Mouse (Mus musculus): Measurements from ENCODE around the gene Unk.
"Not testable (repeated sequence)": the region's sequence is repeated elsewhere in the genome, so short reads cannot be mapped to it uniquely, and the experiment has no call there.

The Unk gene

DNA sequence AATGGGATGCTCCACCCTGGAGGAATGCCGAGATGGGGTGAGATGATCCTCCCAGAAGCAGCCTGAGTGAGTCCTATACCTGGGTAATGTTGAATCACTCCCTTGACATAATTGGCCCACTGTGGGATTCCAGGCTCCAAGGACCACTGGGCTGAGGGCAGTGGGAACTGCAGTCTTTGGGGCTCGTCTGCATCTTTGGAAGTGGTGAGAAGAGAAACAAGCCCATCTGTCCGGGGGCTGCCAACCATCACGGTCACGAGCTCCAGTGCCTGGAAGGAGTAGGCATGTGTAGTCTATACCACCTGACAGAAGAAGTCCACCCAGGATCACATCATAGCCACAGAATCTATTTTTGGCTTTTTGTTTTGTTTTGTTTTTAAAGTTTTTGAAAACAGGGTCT is 19.2 kb upstream of the Unk start:
- peak in 1 of 2 experiments; percentile 42 for DNase-seq

DNA sequence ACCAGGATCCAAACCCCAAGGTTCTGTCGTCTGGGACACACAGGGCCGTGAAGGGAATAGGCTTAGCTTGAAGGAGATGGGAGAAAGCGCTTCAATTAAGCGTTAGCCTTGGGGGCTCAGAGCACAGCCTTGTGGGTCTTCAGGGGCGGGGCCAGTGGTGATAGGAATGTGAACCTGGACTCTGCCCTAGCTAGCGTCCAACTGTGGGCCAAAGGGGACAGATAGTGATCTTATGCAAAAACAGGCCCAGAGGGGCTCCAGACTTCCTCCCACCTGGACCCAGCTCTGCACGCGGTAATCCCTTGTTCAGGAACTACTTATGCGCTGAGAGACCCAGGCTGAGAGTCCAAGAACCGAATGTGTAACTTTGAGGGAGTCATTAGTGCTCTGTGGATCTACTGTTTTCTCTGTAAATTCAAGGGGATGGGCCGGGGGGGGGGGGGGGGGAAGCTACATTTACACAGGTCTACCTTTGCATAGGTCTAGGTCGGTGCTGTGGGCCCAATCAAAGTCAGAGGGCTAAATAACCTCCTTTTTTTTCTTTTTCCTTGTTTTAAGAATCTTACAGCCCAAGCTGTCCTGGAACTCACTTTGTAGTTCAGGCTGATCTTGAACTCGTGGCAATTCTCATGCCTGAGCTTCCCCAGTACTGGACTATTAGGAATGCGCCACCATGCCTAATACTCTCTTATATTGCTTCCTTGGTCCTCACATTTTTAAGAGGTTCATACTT is 18.4 kb upstream of the Unk start:
- peak in 1 of 2 experiments; percentile 20 for DNase-seq

DNA sequence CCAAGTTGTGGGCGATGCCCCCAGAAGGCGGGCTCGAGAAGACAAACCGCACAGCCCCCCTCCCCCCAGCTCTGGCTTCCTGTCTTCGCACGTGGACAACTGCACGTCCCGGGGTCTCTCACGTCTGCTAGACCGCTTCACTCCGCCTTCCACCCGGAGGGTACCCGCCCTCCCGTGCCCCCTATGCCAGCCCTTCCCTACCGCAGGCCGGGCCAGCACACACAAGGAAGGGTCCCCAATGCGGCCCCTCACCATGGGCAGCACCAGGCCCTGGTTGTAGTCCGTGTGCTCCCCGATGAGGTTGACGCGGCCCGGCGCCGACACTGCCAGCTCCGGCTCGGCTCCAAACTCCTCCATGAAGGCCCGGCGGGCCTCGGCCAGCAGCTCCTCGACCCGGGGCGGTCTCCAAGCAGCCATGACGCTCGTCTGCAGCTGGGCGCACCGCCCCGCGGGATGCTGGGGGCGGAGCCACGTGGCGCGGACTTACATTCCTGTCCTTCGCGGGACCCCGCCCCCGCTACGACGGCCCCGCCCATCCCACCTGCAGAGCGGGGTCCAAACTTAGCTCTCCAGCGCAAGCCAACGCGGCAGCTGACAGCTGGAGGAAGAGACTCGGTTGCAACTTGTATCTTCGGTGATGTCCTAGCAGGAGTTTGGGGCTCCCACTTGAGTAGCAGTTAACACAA is 17.7 kb upstream of the Unk start, which contains the start of gene Galk1:
Gene Galk1 (minus strand): TSS at position 458 of the 686 bp plus-strand sequence.
- DNase-seq, result peak; percentile 73 to 76

DNA sequence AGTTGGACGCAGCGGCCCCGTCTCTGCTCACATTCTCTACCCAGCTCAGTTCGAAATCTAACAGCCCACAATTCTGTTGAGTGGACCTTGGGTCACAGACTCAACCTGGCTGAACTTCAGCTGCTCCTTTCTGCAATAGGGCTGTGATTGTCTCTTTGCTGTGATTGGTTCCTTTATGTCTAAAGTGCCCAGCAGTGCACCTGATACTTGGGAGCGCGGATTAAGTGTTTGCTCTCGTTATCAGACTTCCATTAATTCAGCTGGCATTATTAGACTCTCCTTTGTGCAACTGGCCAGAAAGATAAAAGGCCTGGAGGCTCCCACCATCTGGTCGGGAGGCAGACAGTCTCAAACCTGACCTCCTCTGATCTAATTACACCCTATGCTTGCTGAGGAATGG is 15.3 kb upstream of the Unk start:
- DNase-seq, result peak in 1 of 2 experiments; percentile 31

DNA sequence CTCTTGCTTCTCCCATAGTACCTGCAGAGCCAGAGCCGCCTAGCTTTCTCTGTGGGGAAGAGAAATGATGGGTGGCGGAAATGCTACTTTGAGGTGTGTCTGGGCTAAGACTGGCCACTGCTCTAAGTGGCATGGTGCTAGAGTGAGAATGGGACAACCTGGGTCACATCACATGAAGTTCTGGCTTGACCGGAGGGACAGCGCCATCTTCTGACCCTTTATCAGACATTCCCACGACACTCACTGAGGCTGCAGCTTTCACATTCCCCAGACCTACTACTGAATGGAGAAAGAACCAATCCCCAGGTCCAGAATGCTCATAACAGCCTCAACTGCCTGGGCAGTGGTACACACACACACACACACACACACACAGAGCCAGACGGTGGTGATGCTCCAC is 12.0 kb upstream of the Unk start:
- peak; percentile 77 to 81 for DNase-seq

DNA sequence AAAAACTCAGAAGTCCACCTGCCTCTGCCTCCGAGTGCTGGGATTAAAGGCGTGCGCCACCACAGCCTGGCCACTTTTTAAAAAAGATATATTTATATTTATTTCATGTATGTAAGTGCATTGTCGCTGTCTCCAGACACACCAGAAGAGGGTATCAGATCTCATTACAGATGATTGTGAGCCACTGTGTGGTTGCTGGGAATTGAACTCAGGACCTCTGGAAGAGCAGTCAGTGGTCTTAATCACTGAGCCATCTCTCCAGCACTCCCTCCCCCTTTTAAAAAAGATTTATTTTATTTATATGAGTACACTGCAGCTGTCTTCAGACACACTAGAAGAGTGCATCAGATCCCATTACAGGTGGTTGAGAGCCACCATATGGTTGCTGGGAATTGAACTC is 11.3 kb upstream of the Unk start:
- not testable (repeated sequence) for DNase-seq

DNA sequence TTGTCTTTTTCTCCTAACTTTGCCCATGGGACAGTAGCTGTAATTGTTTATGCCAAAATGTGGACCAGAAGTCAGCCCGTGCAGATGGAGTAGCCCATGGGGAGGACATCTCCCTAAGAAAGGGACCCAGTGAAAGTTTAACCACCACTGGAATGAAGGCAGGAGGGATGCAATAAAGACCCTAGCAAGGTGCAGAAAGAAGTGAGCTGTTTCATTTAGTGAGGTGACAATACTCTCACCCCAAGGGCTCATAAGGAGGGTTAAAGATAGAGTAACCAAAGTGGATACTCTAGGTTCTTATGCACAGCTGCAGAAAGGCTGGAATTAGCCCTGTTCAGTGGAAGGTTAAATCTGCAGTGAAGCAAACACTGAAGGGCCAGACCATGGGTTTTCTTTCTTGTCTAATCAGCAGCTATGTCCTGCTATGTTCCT is 10.7 kb upstream of the Unk start:
- no peak for DNase-seq

DNA sequence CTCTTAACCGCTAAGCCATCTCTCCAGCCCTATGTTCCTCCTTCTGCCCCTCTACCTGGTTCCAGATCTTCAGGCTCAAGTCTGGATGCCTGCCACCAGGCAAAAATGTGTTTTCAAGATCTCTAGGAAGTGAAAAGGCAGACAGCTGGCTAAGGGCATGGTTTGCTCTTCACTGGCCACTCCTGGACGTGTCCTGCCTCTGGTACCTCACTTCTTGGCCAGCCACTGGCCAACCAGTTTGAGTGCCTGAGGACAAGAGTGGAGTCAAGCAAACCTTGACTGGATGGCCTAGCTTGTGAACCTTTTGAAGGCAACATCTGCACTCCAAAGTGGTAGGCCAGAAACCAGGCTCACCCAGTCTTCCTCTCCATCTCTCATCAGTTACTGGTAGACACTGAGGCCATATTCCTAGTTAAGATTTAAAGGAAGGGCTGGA is 10.1 kb upstream of the Unk start:
- DNase-seq, result peak; percentile 37 to 73

DNA sequence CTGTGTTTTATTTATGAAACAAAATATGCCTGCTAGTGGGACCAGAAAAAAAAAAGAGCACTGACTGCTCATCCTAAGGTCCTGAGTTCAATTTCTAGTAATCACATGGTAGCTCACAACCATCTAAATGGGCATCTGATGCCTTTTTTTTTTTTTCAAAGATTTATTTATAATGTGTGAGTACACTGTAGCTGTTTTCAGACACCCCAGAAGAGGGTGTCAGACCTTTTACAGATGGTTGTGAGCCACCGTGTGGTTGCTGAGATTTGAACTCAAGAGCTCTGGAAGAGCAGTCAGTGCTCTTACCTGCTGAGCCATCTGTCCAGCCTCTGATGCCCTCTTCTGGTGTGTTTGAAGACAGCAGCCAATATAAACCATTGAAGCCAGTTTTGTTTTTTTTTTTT is 9.6 kb upstream of the Unk start:
- DNase-seq, result peak; percentile 46 to 51

DNA sequence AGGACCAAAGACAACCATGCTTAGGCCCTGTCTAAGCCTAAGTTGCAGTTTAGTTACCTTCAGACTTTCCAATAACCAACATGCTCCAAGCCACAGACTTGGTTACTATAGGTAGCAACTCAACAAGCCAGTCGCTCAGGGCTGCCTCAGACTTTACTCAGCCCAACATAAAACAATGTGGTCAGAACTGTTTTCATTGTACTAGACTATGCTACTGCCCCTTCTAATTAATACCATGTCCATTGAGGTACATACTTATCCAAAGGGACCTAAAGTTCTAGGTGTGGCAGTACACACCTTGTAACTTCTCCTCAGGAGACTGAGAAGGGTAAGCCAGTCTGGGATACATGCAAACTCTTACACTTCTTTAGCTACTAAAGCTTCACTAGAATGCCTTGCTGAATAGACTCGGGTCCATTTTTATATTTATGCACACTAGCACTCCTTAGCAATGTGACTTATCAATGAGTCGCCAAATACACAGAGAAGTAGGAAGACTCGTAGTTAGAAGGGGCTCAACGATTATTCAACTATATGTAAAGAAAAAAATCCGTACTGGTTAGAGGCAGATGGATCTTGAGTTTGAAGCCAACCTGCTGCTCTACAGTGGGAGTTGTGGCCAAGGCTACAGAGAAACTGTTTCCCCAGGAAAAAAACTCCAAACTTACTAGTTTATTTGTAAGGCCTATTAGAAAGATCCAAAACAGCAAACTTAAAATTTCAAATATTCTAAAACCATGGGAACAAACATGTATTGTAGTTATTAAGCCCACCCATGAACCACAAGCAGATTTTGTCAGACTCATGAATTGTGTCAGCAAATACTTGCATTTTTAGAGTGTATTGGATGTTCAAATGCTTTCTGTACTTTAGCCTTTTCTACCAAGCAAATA is 8.5 kb upstream of the Unk start:
- peak in 1 of 2 experiments; percentile 27 for DNase-seq

DNA sequence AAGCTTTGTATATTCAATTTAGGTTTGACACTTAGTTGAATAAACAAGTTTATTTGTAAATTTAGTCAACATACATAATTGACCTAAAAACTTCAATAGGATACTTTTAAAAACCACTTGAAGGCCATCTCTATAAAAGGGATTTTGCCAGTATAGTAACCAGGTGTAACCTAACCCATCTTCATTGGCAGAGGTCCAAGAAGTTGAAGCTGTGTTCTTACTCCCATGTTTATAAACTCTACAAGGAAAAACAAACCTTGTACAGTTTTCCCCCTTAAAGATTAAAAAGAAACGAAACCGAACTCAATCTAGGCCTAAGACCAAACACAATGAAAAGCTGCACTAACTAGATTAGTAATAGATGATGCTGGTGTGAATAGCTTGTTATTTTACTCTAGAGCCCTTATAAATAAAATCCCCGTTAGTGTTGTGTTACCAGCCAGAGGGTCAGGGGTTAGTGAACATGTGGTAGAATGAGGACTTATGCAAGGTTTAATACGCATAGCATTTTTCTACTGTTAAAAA is 7.8 kb upstream of the Unk start:
- peak in 1 of 2 experiments; percentile 33 for DNase-seq

DNA sequence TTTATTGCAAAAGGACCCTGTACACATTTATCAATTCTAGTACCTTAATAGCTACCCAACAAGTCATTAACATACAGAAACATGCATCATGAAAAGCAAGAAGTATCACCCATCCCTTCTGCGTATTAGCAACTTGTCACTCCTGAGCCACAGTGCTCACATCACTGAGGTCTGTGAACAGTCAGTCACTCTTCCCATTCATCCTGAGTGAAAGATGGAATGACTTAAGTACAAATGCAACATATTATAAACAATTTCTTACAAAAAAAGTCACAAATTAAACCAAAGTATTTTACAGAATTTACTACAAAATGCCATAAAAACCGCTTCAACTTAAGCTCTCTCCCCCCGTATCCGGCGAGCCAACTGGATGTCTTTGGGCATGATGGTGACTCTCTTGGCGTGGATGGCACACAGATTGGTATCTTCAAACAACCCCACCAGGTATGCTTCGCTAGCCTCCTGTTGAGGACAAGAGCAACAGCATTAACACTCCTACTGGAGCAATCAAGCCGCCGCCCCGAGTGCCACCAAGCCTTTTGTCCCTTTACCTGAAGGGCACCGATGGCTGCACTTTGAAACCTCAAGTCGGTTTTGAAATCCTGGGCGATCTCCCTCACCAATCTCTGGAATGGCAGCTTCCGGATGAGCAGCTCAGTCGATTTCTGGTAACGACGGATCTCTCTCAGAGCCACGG is 6.9 kb upstream of the Unk start:
- DNase-seq, result peak; percentile 50 to 53

DNA sequence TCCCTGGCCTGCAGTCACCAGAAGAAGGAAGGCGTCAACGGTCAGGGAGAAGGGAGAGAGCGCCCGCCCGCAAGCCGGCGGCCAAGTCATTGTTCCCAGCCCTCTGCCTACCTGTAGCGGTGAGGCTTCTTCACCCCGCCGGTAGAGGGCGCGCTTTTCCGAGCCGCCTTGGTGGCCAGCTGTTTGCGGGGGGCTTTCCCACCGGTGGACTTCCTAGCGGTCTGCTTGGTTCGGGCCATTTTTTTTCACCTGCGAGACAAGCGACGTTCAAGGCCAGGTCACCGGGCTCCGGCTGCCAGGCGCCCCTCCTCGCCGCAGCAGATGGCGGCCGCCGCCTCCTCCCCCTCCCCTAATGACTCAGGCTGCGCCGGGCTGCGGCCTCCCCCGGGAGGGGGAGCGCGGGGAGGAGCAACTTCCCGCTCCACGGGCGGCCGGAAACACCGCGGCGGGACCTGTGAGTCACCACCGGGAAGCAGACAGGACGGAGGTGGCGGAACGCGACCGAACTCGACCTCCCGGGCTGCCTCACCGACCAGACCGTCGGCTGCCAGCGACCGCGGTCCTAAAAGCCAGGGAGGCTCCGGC is 6.3 kb upstream of the Unk start:
- DNase-seq, result peak; percentile 88 to 90

DNA sequence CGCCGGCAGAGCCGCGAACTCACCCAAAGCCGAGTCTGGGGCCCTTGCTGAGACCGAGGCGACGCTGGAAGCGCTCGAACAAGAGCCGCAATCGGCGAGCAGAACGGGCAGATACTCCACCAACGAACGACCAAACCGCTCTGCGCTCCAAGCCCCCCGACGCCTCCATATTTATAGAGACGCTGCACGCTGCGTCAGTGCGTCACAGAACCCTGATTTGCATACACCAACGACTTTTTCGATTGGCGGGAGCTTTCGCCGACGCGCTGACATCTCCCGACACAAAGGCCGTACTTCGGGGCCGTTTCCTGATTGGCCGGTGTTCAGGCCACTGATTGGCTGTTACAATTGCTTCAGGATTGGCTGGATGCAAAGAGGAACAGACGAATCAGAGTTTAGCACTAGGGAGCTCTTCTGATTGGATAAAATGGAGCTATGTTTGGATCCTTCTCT is 5.7 kb upstream of the Unk start:
- DNase-seq, result peak; percentile 95 to 97

DNA sequence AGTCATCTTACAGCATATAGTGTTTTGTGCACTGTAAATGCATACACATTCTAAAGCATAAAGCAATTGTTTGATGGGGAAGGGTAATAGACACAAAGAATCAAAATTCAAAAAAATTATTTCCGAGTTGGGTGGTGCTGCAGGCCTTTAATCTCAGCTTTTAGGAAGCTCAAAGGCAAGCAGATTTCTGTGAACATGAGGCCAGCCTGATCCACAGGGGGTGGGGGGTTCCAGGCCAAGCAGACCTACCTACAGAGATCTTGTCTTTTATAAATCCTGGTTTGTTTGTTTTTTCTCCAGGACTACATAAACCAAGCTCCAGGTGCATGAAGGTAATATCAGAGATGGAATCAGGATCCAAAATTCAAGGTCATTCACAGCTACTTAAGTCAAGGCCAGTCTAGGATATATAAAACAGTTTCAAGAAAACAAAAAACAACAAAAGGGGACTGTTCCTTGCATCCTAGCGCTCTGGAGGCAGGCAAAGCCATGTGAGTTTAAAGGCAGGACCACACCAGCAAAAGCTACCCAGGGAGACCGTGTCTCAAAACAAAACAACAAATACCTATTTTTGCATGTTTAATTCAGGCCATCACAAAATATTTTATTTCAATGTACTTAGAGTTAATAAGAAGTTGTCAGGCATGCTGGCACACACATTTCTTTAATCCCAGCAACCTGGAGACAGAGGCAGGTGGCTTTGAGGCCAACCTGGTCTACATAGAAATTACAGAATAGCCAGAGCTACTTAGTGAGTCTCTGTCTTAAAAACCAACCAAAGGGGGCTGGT is 4.9 kb upstream of the Unk start:
- DNase-seq, result peak; percentile 55 to 77

DNA sequence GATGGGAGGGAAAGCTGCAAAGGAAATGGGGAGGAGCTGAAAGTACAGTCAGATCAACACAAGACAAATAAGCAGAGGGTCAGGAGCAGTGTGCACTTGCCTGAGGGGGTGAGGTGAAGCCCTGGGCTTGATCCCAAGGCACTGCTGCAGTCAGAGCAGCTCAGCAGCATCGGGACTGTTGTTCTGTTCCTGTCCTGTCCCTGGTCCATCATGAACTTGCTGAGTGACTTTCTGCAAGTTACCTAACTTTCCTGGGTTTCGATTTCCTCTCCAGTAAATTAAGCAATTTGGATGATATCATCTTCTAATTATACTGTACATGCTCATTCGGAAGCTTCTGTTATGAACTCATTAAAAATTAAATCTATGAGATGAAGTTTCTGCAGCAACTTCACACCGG is 2.4 kb upstream of the Unk start, which contains the start of gene H3f3b:
Gene H3f3b (minus strand): TSS at position 207 of the 400 bp plus-strand sequence.
- no peak for DNase-seq

DNA sequence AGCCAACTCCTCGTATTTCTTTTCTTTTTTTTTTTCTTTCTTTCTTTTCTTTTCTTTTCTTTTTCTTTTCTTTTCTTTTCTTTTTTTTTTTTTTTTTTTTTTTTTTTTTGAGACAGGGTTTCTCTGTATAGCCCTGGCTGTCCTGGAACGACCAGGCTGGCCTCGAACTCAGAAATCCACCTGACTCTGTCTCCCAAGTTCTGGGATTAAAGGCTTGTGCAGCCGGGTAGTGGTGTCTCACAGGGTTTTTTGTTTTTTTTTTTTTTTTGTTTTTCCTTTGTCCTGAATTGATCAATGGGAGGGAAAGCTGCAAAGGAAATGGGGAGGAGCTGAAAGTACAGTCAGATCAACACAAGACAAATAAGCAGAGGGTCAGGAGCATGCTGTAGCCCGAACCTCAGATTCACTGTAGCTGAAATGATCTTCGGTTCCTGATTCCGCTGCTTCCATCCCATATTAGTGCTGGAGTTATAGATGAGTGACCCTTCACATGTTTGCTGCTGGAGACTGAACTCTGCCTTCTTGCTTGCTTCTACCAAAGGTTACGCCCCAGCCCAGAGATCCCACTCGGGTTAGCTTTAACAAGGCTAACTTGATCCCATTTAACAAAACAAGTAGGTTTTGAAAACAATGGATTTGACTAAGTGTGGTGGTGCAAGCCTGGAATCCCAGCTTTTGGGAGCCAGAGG is 1.8 kb upstream of the Unk start:
- DNase-seq, result no peak

DNA sequence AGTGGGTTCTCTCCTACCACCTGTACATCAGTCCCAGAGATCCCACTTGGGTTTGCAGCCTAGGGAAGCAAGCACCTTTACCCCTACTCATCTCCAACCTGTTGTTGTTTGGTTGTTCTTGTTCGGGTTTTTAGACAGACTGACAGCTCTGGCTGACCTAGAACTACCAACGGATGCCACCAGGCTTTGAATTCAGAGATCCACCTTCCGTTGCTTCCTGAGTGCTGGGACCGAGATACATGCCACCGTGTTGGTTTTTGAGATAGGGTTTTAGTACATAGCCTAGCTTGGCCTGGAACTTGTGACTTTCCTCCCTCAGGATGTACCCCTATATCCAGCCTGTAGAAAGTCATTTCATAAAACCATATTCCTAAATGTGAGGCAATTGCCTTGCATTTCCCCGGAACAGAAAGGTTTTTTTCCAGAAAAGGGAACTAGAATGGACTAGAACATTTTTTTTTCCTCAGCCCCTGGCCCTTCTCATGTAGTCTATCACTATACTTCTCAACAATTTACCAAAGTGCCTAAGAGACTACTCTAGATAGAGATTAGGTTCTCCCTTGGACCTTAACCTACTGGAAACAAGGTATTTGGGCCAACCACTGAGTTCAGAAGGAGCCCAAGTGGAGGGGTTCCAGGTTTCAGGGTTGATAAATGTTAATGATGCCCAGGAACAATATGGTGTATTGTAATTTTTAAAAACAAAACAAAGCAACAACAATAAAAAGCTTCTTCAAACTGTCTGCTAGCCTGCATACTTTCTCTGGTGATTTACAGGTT is 846 bp upstream of the Unk start:
- DNase-seq, result no peak
